Mouse (Mus musculus): ENCODE data around the gene P2rx7. TPM values are rescaled to one million over a fixed set of nuclear protein-coding genes. Genes with fewer than 3 reads are reported as not detected.

P2rx7 gene
- total RNA-seq (2021) = 3.2 and 3.8 TPM in 2 replicates
- long read RNA-seq, full-length matches to known transcripts = 1 of 1 reads
- long read RNA-seq, partial matches to known transcripts = 0 of 1 reads
- long read RNA-seq, other reads (novel, unspliced or antisense) = 0 of 1 reads

DNA sequence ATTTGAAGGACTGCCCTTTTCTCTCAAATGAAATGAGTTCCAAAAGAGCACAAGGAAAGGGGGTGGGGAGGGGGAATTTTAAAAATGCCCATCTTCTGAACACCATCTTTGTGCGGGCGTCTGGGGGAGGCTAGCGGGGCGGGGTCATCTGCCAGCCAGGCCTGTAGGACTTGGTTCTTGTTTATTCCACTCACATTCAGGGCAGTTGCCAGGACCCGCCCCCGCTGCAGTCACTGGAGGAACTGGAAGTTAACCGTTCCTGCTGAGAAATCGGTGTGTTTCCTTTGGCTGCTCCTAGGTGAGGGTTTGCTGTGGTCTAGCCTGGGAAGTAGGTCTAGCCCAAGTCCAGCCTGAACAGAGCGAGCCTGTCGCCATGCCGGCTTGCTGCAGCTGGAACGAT is at the start of gene P2rx7:
P2rx7 (plus strand) TSS at position 211 of the 400 bp plus-strand sequence.
- DNase-seq = peak; percentile 21

DNA sequence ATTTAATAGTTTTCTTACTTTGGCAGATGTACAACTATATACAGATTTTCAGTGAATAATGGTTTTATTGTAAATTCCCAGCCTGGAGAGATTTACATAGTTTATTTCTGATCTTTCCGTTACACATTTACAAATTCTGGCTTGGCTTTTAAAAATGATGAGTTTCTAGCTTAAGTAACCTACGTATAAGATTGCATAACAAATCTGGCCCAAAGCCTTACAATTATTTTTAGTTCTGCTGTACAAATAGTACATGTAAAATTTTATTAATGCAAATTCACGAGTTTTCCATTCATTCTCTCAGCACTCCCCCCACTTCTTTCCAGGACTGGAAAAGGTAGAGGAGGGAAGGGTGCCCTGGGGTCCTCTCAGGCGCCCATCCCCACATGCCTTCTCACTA is 48.2 kb upstream of the P2rx7 start:
- DNase-seq = no peak

DNA sequence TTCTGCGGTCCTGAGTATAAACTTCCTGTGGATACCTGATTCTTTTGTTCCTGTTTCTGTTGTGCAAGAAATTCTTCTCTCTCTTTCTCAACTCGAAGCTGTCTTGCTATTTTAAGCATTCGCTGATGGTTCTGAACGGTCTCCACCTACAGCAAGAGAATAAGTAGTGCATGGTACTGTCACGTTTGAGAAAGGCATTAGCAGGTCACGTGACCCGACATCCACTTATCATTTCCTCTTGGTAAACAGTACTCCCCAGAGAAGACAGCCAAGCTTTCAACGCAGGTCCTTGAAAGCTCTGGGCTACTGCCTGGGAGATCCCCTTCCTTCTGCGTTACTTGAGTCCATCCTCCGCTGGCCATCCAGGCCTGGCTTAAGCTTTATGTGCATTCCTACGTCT is 41.5 kb upstream of the P2rx7 start:
- no peak for DNase-seq

DNA sequence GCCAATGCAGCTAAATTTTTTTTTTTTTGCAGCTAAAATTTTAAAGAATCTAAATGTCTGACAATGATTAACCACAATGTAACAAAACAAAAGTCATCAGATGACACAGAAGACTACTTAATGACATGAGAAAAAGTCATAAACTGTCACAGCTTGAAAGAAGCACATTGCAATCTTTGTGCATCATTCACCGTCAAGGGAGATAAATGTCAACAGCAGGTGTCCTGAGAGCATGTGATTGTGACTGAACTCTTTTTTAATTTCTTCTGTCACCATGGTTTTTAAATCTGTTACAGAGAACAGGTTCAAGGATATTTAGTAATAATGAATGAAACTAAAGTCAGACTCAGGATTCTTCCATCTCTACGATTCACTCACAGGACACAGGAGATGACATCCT is 38.8 kb upstream of the P2rx7 start:
- DNase-seq = no peak

DNA sequence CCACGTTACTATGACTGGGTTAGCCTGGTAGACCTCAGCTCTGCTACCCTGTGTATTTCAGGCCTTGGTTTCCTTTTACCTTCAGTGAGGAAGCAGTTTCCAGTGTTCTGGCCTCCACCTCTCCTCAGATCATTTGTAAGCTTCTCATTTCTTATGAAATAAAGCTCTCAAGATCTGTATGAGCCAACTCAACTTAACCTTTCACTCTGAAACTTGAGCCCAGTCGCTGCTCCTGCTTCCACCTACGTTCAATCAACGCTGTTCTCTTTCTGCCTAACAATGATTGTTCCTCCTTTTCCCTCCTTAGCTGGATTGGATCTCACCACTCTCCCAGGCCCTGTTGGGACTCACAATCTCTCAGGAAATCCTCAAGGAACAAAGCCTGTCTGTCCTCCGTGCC is 32.1 kb upstream of the P2rx7 start:
- DNase-seq = no peak

DNA sequence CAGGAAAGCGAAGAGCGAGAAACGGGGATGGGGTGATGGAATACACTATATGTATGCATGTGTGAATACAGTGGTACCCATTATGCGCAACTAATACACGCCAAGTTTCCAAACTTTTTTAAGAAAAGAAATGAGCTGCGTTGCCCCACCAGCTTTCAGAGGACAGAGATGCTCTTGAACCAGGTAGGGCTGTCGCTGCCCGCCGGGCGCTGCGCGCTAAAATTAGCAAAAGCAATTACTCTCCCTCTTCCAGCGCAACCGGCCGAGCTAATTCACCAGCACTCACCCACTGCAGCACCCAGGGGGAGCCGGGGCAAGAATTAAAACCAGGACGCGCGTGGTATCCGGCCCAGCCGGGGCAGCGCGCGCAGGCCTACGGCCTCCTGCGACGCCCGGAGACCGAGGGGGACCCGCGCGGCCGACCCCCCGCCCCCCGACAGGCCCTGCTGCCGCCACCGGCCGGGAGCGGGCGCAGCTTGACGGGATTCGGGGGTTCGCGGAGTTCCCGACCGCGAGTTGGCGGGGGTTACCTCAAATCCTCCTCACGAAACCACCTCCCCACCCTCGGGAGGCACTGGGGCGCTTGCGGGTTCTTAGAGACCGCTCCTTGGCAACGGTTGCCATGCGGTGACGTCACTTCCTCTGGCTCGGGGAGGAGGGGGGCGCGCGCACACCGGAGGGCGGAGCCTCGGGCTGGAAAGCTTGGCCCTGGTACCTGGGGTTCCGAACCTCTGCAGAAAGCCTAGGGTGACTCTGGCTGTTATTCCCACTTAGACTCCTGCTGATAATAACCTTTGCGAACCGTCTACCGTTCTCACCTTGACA is 29.6 kb upstream of the P2rx7 start, which contains the start of gene Ift81:
Ift81 (minus strand) TSS at position 611 of the 825 bp plus-strand sequence.
- DNase-seq = peak; percentile 98

DNA sequence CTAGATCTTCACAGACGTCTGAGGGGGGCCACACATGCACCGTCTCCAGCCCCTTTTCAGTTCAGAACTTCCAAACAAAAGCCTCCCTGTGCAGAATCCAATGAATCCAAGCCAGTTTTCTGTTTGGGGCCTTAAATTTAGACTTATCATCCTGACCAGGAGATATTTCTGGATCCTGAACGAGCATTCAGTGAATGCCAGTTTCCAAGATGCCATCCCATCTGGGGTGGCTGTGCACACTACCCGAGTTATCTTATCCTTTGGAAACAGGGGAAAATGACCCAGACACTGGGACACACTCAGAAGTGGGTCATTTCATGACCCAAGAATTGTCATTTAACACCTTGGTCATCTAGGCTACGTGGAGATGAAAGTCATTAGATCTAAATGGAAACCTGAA is 26.0 kb upstream of the P2rx7 start:
- DNase-seq = no peak

DNA sequence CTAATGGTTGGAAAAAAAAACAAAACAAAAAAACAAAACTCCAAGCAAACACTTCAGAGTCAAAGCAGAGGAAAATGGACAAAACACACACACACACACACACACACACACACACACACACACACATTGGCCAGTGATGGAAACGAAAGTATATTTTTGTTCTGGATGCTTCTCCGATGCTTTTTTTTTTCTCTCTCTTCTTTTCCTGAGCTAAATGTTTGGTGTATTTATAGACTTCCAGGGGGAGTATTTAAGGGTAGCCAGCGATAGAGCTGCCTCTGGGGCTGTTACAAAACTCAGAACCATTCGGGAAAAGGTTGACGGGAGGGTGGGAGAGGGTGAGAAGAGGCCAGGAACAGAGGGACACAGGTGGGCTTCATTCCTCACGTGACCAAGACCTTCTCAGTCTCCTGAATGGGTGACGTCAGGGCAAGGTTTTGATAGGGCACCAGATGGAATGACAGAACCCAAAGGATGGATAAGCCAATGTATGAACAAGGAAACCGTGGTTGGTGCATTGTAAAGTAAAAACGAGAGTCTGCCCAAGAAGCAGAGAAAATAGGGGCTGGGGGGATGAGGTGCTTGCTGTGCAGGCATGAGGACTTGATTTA is 23.9 kb upstream of the P2rx7 start:
- DNase-seq = no peak

DNA sequence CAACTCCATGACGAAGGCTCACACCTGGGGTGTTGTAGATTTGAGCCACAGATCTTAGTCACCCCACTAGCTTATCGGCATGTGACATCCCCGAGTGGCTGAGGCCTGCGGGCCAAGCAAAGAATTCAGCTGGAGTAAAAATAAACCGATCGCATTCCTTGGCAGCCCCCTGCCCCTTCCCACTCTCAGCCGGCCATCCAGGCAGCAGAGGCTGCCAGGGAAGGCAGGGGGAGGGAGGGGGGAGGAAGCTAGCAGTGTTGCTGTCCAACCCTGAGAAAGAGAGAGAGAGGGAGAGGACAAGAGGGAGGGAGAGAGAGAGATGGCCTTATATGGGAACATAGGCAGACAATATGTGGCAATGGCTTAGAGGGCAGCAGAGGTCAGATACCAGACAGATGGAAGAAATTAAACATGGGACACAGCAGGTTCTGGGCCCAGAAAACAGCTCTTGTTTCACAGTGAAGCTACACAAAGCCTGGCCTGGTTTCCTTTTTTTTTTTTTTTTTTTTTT is 22.3 kb upstream of the P2rx7 start:
- DNase-seq = no peak

DNA sequence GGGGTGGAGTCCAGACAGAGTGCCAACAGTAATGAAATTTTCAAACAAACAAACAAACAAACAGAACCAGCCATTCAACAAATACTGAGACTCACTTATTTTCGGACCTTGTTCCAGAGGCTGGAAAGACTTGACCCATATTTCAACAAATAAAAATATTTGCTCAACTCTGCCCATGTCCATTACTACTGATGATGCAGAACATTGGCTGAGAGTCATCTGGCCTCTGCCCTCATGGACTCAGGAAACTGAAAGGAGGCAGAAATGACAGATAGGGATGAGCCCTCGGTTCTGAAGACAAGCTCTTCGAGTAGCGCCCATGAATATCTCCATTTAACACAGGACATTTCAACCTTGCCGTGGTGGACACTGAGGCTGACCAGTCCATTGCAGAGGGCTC is 21.2 kb upstream of the P2rx7 start:
- no peak for DNase-seq

DNA sequence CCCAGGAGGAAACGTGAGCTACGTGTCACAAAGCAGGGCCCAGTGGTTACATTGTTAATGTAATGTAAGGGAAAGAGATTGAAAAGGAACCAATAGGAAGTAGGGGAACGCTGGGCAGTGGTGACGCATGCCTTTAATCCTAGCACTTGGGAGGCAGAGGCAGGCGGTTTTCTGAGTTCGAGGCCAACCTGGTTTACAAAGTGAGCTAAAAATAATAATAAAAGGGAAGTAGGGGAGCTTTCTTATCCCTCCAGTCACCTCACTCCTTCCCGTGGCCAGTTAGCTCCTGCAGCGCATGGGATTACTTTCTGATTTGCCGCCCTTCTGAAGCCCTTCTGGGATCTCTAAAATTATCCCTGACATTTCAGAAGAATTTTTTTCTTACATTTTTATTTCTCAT is 19.9 kb upstream of the P2rx7 start:
- DNase-seq = no peak

DNA sequence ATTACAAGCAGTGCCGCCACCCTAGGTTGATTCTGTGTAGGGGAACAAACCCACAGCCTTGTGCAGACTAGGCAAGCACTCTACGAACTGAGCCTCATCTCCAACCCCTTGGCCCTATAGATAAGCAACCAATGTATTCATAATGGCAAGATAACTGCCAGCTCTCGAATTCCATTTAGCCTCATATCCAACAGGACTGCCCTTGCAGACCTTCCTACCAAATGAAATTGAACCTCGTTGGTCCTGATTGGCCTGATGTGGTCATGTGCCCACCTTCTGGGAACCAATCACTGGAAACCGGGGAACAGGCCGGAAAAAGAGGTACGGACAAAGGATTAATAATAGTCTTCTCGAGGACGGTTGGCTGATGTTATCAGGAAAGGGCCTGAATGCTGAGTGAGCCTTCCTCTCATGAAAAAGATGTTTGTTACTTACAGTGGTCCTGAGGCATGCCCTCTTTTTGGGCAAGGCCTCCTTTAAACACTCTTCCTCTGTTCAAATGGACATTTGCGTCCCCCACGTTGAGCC is 18.7 kb upstream of the P2rx7 start:
- DNase-seq = no peak

DNA sequence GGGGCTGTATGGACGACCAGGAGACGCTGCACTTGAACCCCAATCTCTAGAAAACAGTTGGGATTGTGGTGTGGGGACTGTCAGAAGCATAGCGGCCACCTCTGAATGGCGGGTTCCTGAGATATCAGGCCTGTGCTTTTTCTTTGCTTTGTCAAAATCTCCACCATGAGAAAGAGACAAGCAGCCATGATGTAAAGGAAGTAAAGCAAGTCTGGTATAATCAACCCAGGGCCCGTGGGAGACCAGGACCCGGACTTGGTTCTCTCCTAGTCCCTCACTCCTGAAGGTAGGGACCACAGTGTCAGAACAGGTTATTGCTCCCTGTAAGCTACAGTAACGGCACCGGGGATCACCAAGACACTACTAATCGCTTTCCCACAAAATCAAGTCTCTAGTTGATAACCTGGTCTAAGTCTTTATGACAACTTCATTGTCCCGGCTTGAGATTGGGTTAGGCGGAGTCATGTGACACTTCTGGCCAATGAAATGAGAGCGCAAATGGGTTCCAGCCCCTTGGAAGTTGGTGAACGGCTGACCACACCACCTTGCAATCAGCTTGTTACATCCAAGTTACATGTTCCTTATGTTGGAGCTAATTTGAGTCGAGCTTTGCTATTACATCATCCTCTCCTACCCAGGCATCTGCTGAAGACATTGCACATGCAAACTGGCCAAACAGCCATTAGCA is 18.0 kb upstream of the P2rx7 start:
- DNase-seq = no peak

DNA sequence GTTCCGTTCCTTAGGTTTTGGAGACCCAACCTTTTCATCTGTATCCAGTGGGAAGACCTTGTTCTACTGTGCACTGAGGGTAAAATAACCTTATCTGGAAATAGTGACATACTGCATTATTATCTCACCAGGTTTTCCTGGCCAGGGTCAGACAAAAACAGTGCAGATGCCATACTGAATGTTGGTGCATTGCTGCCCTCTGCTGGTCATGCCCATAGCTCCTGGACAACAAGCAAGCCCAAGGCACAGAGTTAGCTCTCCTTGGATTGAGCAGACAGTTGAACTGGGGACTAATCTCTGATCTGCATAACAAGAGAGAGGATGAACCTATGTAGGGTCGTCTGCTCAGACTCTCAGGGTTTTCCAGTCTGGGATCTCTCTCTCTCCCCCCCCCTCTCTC is 16.5 kb upstream of the P2rx7 start:
- DNase-seq = peak; percentile 91

DNA sequence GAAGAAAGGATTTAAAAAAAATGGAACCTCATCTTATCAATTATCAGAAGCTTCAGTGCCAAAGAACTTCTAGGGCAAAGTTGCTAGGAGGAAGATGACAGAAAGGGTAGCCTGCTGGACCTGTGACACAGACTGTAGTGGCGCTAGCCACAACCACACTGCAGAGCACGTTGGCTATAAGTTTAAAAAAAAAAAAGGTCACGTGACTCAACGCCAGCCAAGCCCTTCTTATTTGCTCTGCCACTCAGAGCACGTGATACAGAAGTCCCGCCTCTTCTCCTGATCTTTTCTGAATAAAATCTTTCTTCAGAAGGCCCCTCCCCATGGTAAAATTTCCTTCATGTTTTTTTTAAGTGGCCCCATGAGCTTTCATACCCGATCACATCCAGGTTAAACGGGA is 8.5 kb upstream of the P2rx7 start:
- no peak for DNase-seq

DNA sequence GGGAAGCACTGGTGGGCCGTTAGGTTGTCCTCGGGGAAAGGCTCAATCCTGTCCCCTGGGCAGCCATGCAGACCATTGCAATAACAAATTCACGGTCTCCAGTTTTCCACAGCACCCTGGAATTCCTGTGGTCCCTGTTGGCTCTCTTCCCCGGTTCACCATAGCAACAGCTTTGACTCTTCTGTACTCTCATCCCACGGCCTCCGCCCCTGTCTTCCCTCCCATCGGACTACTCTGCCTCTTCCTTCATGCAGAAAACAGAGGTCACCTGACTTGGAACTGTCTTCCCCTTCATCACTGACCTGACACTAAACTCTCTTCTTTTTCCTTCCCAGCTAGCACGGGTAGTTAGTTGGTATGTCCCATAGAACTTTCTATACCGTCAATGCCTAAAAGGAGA is 7.4 kb upstream of the P2rx7 start:
- no peak for DNase-seq

DNA sequence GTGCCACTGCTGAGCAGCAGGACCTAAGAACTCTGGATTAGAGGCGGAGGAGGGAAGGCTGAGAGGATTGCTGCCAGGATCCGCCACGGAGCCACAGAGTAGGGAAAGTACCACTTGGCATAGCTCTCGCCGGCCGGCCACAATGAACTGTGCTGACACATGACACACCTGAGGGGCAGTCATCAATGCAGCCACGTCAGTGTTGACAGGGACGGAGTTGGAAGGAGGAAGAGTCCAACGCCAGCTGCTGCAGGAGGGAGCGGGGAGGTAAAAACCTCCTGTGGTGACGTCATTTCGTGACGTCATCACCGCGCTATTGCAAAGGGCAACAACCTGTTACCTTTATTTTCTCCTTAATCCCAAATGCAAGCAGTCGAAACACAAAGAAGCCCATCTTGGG is 6.8 kb upstream of the P2rx7 start:
- DNase-seq = no peak

DNA sequence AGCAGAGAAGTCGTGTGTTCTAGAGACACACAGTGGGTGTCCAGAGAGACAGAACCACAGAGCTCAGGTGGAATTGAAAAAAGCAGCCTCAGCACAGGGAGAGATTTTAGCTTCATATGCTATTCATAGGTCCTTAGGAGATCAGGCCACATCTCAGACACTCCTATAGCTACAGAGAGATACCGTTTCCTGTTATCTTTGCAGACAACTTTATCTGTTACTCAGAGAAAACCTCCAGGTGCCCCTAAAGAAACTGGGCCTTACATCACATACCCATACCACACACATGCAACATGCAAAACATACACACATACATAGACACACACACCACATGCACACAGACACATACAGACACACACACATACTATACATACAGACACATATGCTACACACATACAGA is 5.4 kb upstream of the P2rx7 start:
- no peak for DNase-seq

DNA sequence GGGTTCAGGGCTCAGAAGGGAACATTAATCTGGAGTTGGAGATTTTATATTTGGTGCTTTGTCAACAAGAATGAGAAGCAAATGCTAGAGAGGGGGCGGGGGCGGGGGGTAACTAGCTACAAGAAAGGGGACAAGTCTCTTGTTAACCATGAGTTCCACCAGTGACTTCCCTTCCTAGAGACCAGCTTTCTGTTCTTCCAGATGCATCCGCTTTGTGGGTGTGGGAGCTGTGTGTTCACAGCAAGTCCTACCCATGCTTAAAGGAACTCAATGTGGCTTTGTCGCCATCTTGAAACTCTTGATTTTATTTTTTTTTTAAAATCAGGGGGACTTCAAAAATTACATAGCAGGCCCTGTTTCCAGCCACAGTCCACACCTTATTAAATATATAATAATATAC is 4.2 kb upstream of the P2rx7 start:
- no peak for DNase-seq

DNA sequence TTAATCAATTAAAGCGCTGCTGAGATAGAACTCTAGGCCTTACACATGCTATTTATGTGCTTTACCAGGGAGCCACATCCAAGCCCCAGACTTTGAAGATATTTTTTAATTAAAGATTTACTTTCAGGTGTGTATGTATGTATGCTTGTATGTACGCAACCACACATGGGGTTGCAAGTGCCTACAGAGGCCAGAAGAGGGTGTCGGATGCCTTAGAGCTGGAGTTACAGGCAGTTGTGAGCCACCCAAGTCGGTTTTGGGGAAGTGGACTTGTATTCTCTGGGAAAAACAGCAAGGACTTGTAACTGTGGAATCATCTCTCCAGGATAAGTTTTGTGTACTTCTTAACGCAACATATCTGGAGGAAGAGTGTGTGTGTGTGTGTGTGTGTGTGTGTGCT is 3.7 kb upstream of the P2rx7 start:
- DNase-seq = no peak

DNA sequence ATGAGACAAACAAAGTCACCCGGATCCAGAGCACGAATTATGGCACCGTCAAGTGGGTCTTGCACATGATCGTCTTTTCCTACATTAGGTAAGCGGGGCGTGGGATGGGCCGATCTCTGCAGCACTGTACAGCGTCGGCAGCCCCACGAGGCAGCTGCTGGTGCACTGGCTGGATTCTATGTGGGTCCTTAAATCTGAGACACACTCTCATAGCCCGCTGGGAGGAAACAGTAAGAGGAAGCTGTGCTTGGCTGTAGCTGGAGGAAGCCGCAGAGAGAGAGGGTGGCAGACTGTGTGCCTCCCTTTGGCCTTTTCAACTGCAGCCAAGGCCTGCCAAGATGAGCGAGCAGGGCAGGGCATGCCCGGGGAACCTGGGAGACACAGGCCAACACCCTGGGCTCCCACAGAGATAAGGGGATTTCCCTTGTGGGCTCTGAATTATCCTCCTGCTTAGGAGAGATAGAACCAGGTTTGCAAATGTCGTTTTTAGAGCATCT is 448 bp downstream of the P2rx7 start:
- DNase-seq = no peak

DNA sequence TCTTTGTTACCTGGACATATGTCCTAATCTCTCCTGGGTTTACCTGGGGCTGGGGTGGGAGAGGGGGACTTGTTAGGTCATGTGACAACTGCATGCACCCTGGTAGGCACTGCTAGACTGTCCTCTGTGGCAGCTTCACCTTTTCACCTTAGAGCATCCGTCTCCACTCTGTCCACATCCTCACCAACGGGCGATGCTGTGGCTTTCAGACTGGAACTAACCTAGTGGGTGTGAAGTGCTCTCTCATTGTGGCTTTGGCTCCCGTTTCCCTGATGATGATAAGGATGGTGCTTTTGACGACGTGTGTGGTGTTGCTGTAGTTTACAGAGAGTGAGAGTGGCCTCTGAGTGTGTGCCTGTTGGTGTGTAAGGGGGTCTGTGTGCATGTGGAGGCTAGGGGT is 1.6 kb downstream of the P2rx7 start:
- no peak for DNase-seq

DNA sequence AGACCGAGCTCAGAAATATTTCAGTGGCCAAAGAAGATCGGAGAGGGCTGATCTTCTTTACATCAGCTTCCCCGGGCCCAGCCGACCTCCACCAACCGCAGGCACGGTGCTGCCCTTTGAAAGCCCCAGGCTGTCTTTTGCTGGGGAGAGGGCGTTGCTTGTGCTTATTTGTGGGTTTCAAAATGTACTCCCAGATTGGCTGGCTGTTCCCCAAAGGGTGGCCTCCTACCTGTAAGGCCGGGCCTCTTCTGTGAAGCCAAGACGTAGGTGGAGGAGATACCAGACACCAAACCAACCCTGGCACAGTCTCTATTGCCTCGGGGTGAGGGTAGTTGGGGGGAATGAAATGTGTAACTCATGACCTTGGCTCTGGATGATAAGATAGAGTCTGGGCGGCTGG is 2.3 kb downstream of the P2rx7 start:
- DNase-seq = no peak

All from adrenal gland, postnatal 25 days (tissue).